Mouse (Mus musculus): ENCODE measurements at regions not wholly inside any gene's neighbourhood (a gene's known extent, or its start where the extent isn't known, plus 50 kb on each side); places are given as distances from the start of the nearest gene placed in this dataset.

DNA sequence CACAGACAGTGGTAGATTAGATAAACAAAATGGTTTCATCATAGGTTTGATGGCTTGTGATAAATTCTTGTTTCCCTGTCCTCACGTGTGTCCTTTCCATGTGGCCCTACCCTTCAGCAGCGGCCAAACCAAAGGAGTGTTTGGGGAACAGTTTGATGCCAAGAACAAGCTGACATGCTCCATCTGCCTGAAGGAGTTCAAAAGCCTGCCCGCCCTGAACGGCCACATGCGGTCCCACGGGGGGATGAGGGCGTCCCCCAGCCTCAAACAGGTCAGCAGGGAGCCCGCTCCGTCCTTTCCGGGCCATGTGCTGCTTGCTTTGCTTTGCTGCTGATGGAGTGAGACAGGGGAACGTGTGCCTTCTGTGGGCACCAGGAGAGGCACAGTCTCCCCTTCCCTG, 51.0 kb upstream of the Mrps10 start:
- no peak for DNase-seq (ENCODE audit: low spot score in 2 of 2)

DNA sequence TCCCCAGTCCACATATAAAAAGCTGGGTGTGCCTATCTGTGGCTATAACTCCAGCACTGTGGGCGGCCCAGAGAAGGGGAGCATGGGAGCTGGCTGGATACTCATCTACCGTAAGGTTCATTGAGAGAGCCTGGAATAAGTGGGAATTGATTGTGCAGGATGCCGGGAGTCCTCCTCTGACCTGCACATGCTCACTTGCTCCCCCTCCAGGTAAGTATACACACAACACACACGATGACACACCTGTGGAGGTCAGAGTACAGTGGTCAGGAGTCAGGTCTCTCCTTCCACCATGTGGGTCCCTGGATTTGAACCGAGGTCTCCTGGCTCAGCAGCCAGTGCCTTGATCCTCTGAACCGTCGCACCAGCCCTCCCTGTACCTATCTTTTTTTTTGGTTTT, 55.5 kb upstream of the Mrps10 start:
- no peak for DNase-seq (ENCODE audit: low spot score in 2 of 2)

DNA sequence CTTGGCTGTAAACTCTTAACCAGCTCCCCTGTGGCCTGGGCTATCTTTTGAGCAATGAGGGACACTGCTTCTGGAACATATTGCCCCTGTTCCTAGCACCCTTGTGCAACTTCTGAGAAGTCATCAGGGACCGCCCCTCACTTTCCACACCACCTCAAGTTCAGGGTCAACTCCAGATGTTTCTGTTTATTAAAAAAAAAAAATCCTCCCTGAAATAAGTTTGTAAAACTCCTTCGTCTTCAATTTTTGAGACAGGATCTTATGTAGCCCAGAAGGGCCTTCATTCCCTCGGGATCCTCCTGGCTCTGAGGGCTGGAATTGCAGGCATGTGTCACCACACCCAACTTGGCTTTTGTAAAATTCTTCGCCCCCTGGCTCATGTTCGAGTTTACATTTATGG, 57.4 kb upstream of the Mrps10 start:
- DNase-seq (ENCODE audit: low spot score in 2 of 2), result no peak

DNA sequence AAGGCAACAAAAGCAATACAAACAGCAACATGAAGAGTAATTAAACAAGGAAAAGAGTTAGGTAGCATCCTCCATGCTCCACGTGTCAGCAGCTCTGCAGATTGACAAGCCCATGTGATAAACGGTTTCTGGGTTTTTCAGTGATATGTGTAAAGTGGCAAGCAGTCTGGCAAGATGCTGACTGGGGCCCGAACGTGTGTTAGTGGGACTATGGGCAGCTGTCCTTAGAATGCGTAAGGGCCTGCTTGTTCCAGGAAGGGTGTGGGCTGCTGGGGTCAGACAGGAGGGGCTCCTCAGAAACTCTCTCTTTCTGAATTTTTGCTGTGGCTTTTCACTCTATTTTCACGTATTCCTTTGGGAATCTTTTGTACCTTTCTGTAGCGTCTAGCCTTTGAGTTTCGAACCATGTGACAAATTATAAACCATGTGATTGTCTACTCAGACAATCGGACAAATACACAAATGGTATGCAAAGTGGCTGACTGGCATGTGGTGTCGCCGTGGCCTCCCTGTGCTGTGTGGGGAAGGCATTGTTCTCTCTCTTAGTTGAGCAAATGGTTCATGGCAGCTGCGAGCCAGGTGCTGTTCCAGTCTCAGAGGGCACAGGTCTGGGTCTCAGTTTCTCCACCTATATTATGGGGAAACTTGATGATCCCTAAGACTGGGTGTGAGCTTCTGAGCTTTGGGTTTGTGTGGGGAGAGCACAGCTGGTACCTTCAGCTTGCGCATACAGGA, 62.5 kb upstream of the Mrps10 start:
- DNase-seq (ENCODE audit: low spot score in 2 of 2), result no peak

DNA sequence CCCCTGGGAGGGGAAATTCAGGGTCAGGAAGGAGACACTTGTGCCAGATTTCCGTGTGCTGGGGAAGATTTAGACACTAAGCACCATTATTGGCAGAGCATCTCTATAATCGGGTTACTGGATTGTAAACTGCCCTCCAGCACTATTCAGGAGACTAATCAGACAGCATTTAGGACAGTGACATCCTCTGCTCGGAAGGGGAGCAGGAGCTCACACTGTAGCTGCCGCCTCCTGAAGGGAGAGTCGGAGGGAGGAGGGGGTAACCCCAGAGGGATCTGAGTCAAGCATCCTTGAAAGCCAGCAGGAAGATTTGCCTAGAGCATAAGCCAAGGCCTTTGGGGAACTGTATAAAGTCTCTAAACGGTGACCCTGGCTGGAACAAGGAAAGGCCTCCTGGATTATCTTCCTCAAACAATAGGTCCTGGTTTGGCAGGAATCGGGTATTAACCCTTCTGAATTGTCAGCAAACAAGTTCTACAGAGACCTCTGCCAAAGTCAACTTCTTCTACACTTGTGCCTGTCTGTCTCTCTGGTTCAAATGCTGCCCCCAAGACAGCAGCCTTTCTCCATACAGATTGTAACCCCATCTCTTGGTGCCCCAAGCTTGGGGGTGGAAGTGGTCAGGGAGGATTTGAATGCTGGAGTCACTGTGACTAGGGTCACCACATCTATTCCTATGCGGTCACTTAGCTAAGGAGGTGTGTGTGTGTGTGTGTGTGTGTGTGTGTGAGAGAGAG, 64.1 kb upstream of the Mrps10 start:
- no peak for DNase-seq (ENCODE audit: low spot score in 2 of 2)

DNA sequence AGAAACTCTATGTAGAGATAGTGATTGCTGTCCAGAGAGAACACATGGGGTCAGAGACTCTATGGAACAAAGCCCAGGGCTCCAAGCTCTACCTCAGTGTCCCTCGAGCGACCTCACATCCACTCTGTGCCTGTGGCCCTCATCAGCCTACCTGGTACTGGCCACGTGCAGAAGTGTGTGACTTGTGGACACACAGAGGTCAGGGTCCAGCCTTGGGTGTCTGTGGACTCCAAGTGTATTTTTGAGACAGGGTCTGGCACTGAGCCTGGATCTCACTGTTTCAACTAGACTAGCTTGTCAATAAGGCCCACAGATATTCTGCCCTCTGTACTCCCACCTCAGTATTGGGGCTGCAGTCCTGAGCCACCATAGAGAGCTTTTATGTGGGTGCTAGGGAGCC, 65.1 kb upstream of the Mrps10 start:
- DNase-seq (ENCODE audit: low spot score in 2 of 2), result no peak

DNA sequence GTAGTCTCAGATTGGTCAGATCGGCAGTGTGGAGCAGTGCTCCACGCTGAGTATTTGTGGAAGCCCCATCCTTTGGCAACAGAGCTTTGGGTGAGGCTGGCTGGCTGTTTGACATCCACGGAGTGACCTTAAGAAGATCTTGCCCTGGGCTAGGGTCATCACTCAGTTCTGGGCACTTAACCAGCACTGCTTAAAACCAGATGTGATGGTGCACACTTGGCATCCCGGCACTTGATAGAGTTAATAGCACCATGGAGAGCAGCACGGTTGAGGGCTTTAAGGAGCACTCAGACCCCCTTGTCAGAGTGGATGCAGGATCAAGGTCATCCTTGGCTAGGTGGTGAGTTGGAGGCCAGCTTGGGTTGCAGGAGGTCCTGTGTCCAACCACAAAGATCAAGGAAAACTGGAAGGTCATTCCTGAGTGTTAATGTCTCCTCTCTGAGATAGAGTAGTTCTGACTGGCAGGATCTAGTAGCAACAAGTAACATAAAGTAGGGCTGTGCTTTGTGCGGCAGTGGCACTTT, 70.2 kb upstream of the Mrps10 start:
- DNase-seq (ENCODE audit: low spot score in 2 of 2), result no peak

DNA sequence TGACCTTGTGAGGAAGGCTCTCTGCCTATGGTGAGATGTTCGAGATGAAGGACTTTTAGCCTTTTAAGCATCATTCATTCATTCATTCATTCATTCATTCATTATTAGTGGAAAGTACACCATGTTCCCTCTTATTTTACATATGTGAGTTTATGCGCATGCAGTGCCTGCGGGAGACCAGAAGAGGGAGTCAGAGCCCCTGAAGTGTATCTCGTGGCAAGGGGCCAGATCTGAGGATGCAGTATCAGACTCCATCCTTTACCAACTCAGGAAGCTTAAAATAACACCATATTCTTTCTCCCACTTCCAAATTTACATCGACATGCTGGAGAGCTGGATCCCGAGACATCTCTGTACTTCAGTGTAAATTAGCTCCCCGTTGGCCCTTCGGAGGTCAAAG, 70.7 kb upstream of the Mrps10 start:
- DNase-seq (ENCODE audit: low spot score in 2 of 2), result no peak

DNA sequence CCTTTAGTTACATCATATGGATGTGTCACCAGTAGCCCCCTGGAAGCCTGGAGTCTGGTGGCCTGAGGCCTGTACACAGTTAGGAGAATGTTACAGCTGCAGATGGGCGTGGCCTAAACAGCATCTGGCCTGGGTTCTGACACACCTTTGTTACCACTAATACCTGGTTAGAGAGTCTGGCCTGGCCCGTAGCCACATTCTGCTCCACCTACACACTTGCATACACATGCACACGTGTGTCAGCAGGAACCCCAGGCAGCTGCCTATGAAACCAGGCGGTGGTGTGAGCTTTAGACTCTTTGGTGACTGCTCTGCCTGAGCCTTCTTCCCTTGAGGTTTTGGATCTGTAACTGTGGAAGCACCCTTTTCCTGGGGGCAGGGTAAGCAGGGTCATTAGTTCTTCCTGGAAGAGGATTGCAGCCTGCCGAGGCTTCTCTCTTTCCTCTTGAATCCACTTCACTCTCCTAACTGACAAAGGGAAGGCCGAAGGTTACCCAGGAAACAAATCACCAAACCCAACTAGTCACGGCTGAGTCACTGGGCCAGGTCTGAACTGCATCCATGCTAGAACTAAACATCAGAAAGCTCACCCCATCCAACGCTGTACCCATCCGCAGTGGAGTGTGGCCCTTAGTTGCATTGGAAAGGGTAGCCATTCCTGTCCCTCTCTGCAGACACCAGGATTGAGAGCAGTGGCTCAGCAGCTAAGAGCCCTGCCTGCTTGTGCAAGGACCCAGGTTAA, 71.8 kb upstream of the Mrps10 start:
- DNase-seq (ENCODE audit: low spot score in 2 of 2), result no peak

DNA sequence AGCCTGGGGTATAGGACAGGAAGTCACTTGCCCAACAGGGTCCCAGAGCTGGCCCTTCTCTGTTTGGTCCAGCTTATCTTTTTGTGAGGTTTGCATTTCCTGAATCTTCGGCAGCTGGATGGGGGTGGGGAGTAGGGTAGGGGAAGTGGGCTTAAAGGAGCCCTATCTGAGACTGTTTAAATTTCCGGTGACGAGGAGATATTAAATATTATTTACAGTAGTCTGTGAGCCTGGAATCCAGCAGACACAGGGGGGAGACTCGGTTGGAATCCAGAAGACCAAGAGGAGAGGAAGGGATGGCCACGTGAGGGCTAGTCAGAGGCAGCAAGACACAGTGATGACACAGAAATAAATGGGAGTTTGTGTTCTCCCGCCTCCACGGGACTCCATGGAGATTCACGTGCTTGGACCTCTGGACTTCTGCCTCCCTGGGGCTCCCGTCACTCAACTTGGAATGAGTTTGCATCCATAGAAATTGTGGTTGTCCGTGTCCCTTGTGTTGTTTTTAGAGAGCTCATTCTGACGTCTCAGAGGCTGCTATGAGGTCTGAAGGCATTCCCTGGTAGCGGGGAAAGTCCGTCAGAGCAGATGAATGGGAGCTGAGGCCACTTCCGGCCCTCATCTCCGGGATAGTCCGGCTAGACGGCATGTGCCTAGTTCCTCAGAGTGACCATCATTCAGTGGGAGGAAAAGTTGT, 73.2 kb upstream of the Mrps10 start:
- DNase-seq (ENCODE audit: low spot score in 2 of 2), result no peak

DNA sequence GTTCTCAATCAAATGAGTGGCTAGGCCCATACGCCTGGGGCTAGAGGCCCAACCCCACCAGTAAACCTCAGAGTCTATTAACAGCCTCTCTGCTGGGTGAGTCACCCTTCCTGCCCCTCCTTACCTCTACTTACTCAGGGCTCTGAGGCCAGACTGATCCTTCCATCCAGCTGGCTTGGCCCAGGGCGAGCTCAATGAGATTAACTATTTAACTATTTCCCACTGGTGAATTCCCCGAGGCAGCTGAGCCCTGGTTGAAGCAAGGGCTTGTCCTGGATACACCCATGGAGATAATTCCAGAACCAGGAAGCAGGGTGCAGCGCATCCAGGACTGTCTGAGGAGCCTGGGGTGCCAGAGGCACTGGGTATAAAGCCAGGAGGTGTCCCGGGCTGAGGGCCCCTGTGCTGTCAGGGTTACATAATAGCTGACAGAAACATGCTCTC, 74.6 kb upstream of the Mrps10 start:
- DNase-seq (ENCODE audit: low spot score in 2 of 2), result no peak

DNA sequence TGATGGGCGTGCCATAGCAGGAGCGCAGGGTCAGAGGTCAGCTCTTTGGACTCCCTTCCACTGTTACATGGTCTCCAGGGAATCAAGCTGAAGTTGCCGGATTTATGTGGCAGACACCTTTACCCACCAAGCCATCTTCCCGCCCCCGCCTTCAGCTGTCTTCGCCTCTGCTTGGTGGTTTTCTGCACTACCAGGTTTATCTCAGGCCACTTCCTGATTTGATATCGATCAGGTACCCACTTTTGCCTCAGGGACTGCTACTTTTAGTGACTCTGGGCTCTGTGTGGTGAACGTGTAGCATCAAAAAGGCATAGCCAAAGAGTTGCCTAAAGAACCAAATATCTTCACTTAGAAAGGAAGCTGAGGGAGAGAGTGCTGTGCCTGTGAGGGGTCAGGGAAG, 75.5 kb upstream of the Mrps10 start:
- DNase-seq (ENCODE audit: low spot score in 2 of 2), result no peak

DNA sequence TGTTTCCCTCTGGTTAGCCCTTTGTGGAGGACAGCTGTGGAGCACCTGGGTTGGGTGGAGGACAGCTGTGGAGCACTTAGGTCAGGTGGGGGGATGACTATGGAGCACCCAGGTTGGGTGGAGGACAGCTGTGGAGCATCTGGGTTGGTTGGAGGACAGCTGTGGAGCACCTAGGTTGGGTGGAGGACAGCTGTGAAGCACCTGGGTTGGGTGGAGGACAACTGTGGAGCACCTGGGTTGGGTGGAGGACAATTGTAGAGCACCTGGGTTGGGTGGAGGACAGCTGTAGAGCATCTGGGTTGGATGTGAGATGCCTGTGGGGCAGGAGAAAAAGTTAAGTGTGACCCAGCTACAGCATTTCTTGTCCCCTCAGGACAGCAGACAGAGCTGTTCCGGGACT, 77.1 kb upstream of the Mrps10 start:
- DNase-seq (ENCODE audit: low spot score in 2 of 2), result no peak

DNA sequence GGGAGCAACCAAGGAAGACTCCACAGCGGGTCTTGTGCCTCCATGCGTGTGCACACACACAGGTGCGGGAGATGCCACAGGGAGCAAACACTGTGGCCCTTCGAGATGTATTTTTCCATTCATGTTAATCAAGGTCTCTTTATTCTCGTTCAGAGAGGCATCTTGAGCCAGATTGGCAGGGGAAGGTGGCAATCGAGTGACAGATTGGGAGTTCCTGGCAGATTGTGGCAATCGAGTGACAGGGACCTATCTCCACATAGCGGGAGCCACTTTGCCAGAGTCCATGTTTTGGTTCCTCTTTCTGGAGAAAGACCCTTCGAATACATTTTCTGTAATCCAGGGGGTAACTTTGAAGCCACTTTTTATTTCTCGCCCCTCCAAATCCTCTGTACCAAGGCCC, 83.1 kb upstream of the Mrps10 start:
- no peak for DNase-seq (ENCODE audit: low spot score in 2 of 2)

DNA sequence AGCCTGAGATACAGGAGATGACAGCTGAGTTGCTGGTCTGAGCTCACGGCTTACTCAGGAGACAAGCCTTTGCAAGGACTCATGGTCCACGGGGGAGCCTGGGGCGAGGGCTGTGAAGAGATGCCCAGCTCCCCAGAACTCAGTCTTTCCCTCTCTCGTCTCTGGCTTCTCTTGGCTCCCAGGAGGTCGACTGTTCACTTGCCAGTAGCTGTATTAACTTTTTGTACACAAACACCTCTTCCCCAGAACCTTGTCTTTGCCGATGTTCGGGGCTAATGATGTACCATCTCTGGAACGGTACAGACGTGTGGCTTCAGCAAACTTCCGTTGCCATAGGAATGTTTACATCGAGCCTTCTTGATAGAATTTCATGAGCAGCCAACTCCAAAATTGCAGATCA, 84.5 kb upstream of the Mrps10 start:
- no peak for DNase-seq (ENCODE audit: low spot score in 2 of 2)

DNA sequence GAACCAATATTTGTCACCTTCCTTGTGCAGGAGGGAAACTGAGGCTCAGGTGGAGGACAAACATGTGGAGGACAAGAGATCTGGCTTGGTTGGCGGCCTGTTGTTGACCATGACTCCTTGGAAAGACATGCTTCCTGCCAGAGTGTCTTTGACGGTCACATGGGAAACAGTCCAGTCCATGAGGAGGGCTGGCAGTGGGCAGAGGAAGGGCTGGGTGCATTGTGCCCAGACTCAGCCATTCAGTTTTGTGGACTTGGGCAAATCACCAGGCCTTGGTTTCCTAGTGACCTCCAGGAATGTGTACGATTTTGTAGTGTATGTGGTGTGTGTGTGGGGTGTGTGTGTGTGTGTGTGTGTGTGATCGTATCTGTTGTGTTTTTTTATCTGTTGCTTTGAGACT, 85.5 kb upstream of the Mrps10 start:
- DNase-seq (ENCODE audit: low spot score in 2 of 2), result no peak

DNA sequence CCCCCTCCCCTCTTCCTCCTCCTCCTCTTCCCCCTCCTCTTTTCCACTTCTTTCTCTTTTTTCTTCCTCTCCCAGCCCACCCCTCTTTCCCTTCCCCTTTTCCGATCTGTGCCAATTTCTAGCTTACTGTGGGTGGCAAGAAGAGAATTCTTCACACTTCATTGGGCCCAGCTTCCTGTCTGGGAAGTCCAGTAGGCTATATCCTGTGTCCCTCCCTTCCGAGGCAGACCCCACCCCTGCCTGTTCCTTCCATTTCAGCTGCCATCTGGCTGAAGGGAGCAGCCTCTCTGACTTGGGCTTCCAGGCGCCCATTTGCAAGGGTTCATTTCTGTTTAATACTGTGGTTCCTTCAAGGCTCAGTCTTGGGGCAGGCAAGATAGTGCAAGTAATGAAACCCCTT, 86.2 kb upstream of the Mrps10 start:
- no peak for DNase-seq (ENCODE audit: low spot score in 2 of 2)

DNA sequence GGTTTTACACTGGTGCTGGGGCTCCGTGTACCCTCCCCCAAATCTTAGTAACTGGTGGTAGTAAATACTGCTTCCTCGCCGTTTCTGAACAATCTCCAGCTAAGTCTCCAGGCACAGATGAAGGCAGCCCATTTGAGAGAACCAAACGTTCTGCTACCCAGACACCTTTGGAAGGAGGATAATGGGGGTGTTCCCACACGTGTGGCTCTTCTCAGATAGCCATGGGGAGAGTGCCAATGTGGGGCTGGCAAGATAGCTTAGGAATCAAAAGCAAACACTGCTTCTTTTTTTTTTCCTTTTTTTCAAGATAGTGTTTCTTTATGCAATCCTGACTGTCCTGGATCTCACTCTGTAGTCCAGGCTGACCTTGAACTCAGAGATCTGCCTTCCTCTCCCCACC, 90.8 kb upstream of the Mrps10 start:
- no peak for DNase-seq (ENCODE audit: low spot score in 2 of 2)

DNA sequence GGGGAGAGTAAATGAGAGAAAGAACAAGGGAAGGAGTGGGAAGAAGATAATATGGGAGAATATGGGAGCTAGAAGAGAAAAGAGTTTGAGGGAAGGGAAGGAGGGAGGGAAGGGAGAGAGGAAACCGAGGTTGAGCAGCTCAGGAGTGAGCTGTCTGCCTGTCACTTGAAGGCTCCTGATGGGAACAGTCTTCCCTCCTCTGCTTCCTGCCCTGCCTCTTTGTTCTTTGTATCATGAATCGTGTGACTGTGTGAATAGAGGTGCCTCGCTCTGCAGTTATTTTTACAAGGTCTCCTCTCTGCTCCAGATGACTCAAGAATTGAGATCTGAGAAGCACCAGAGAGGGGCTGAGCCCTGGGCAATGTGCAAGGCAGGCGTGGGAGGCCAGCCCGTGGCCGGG, 92.0 kb upstream of the Mrps10 start:
- DNase-seq (ENCODE audit: low spot score in 2 of 2), result no peak

DNA sequence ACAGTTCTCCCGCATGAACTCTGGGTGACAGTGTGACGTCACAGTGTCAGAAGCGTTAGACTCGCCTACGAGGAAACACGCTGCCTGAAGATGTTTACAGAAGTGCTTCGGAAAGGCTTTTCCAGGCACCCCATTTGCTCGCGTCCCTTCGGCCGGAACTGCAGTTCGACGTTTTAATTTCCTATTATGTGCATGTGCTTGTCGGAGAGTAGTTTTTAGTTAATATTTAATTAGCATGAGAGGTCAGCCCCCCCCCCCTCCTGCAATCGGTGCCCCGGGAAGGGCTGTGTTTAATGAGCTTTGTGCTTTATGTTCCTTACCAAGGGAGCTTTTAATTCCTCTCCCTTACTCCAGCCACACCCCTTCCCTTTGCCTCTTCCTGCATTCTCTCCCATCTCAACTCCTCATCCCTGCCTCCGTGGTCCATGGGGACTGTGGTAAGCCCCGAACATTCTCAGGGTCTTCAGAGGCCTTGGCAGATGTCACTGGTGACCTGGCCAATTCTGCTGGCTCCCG, 92.8 kb upstream of the Mrps10 start:
- no peak for DNase-seq (ENCODE audit: low spot score in 2 of 2)

DNA sequence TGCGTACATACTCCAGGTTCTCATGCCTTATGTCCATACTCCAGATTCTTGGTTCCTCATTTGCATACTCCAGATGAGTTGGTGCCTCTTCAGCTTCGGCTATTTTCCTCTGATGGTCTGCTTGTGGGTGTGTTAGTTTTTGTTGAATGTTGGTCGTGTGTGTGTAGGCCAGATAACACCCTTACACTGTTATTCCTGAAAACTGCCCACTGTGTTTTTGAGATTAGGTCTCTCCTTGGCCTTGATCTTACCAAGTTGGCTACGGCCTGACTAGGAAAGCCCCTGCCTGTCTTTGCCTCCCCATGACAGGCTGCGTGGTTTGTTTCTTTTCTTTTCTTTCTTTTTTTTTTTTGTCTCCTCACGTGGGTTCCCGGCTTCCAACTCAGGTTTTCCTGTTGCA, 95.4 kb upstream of the Mrps10 start:
- DNase-seq (ENCODE audit: low spot score in 2 of 2), result no peak

Data from thymus, postnatal 10 days (tissue).